Mouse (Mus musculus): ENCODE results near the gene Rbms2. TPM values are rescaled to one million over a fixed set of nuclear protein-coding genes. Genes with fewer than 3 reads are reported as not detected.
A peak's percentile ranks its signal among the peaks of the same experiment; 100 is the strongest.

Gene Rbms2
- polyA plus RNA-seq, 1 experiment from 2014 or later: 74.2 TPM

- ATAC-seq: no peak
- POLR2A ChIA-PET: no interaction called here
Measured at GRCm38 (mm10) chr10:128086391-128086790, 93.7 kb downstream of the Rbms2 start.

GRCm38 (mm10) chr10:128084160-128084559 lies 95.9 kb downstream of the Rbms2 start:
- CTCF ChIA-PET: no interaction called here
- DNase-seq (ENCODE audit: low read depth, low spot score): no peak
- no peaks in the 10 kb centered on the region for H3K27me3 ChIP-seq
- POLR2A ChIA-PET: interaction anchor here (0.9 to 2.2 kb wide), 9 partner anchors 8 to 127 kb away, joined by 3 to 20 read pairs (median 5); partner anchors contain the start of gene Baz2a
- ATAC-seq: no peak
- TF ChIP-seq CTCF (IDR thresholded peaks at IDR 0.05): no peak
- in situ Hi-C loops (cut with MboI; ENCODE audit: low pct_unique_long_range_greater_than_20kb): no loop called here

More at GRCm38 (mm10) chr10:128086391-128086790, 93.7 kb downstream of the Rbms2 start:
- no peak for DNase-seq (ENCODE audit: low read depth, low spot score)
- CTCF ChIA-PET: interaction anchor here (1.3 to 1.7 kb wide), 2 partner anchors 9 to 15 kb away, joined by 4 read pairs; no protein-coding TSS in a partner anchor
- H3K27me3 ChIP-seq: no peaks in the 10 kb centered on the region
- in situ Hi-C loops (cut with MboI; ENCODE audit: low pct_unique_long_range_greater_than_20kb): loop anchor here (5.0 kb wide), 1 partner anchor 101 kb away; no protein-coding TSS in a partner anchor
- no peak for TF ChIP-seq CTCF (IDR thresholded peaks at IDR 0.05)

- CTCF ChIA-PET: interaction anchor here (1.2 to 1.4 kb wide), 2 partner anchors 9 to 44 kb away, joined by 3 to 4 read pairs; no protein-coding TSS in a partner anchor
- no peaks in the 10 kb centered on the region for H3K27me3 ChIP-seq
- in situ Hi-C loops (cut with MboI; ENCODE audit: low pct_unique_long_range_greater_than_20kb): no loop called here
- DNase-seq (ENCODE audit: low read depth, low spot score) (no peak), ATAC-seq (no peak)
- POLR2A ChIA-PET: interaction anchor here (0.9 to 2.2 kb wide), 11 partner anchors 9 to 127 kb away, joined by 3 to 20 read pairs (median 5); partner anchors contain the start of gene Baz2a
- TF ChIP-seq CTCF (IDR thresholded peaks at IDR 0.05): no peak
Measured at GRCm38 (mm10) chr10:128083688-128084087, 96.4 kb downstream of the Rbms2 start.

- POLR2A ChIA-PET: interaction anchor here (0.6 to 2.2 kb wide), 12 partner anchors 9 to 128 kb away, joined by 3 to 20 read pairs (median 4); partner anchors contain the start of genes Baz2a and Naca
- DNase-seq (ENCODE audit: low read depth, low spot score) (peak; percentile 100), ATAC-seq (peak; percentile 97)
- no peak for TF ChIP-seq CTCF (IDR thresholded peaks at IDR 0.05)
- CTCF ChIA-PET: interaction anchor here (1.2 to 1.4 kb wide), 2 partner anchors 10 to 43 kb away, joined by 3 to 4 read pairs; no protein-coding TSS in a partner anchor
- in situ Hi-C loops (cut with MboI; ENCODE audit: low pct_unique_long_range_greater_than_20kb): no loop called here
- no peaks in the 10 kb centered on the region for H3K27me3 ChIP-seq
Measured at GRCm38 (mm10) chr10:128082880-128083421, 97.1 kb downstream of the Rbms2 start, which contains the start of gene Atp5b. Gene Atp5b, plus strand, starts transcription at chr10:128083273.

GRCm38 (mm10) chr10:128082477-128082808 lies 97.7 kb downstream of the Rbms2 start:
- no peaks in the 10 kb centered on the region for H3K27me3 ChIP-seq
- DNase-seq (ENCODE audit: low read depth, low spot score) (no peak), ATAC-seq (no peak)
- in situ Hi-C loops (cut with MboI; ENCODE audit: low pct_unique_long_range_greater_than_20kb): no loop called here
- ChIA-PET POLR2A (interaction anchor here (0.6 to 2.2 kb wide), 6 partner anchors 10 to 100 kb away, joined by 3 to 20 read pairs (median 5); partner anchors contain the start of genes Baz2a and Naca), CTCF (interaction anchor here (1.2 to 1.4 kb wide), 2 partner anchors 11 to 43 kb away, joined by 3 to 4 read pairs; no protein-coding TSS in a partner anchor)
- TF ChIP-seq CTCF (IDR thresholded peaks at IDR 0.05): no peak

- no peak for ATAC-seq
- ChIA-PET POLR2A (interaction anchor here (0.6 kb wide), 1 partner anchor 79 kb away, joined by 5 read pairs; no protein-coding TSS in a partner anchor), CTCF (no interaction called here)
- no peaks in the 10 kb centered on the region for H3K27me3 ChIP-seq
- TF ChIP-seq CTCF (IDR thresholded peaks at IDR 0.05): no peak
- no peak for DNase-seq (ENCODE audit: low read depth, low spot score)
- in situ Hi-C loops (cut with MboI; ENCODE audit: low pct_unique_long_range_greater_than_20kb): no loop called here
Measured at GRCm38 (mm10) chr10:128081807-128082476, 98.2 kb downstream of the Rbms2 start.

Other genes starting within 250 kb of the Rbms2 start
- not detected for gene Hsd17b6, start 172.7 kb downstream of the Rbms2 start, polyA plus RNA-seq (2021)
- gene Prim1, start 165.1 kb downstream of the Rbms2 start, polyA plus RNA-seq (2021): 28.4 TPM
- 764 TPM for gene Naca, start 144.7 kb downstream of the Rbms2 start, polyA plus RNA-seq (2021)
- gene Ptges3, start 121.3 kb downstream of the Rbms2 start, polyA plus RNA-seq (2021): 141 TPM
- gene Atp5b, start 97.0 kb downstream of the Rbms2 start, polyA plus RNA-seq (2021): 2,546 TPM
- gene Baz2a, start 88.7 kb downstream of the Rbms2 start, polyA plus RNA-seq (2021): 45.8 TPM
- gene Gls2, start 14.2 kb upstream of the Rbms2 start, polyA plus RNA-seq (2021): 1.6 TPM
- 13.8 TPM for gene Spryd4, start 31.5 kb upstream of the Rbms2 start, polyA plus RNA-seq (2021)
- gene Mip, start 45.5 kb upstream of the Rbms2 start, polyA plus RNA-seq (2021): 0.04 TPM
- 17.5 TPM for gene Timeless, start 51.8 kb upstream of the Rbms2 start, polyA plus RNA-seq (2021)
- 1.4 TPM for gene Apon, start 73.8 kb upstream of the Rbms2 start, polyA plus RNA-seq (2021)
- 0.10 TPM for gene Apof, start 88.4 kb upstream of the Rbms2 start, polyA plus RNA-seq (2021)
- 29.5 TPM for gene Stat2, start 90.3 kb upstream of the Rbms2 start, polyA plus RNA-seq (2021)
- 0.04 TPM for gene Il23a, start 118.5 kb upstream of the Rbms2 start, polyA plus RNA-seq (2021)
- gene Pan2, start 123.0 kb upstream of the Rbms2 start, polyA plus RNA-seq (2021): 20.3 TPM
- 200 TPM for gene Cnpy2, start 142.2 kb upstream of the Rbms2 start, polyA plus RNA-seq (2021)
- gene Cs, start 157.4 kb upstream of the Rbms2 start, polyA plus RNA-seq (2021): 279 TPM
- 34.5 TPM for gene Coq10a, start 188.7 kb upstream of the Rbms2 start, polyA plus RNA-seq (2021)
- gene Ankrd52, start 196.8 kb upstream of the Rbms2 start, polyA plus RNA-seq (2021): 55.9 TPM
- gene Slc39a5, start 220.9 kb upstream of the Rbms2 start, polyA plus RNA-seq (2021): 0.12 TPM
- gene Nabp2, start 231.2 kb upstream of the Rbms2 start, polyA plus RNA-seq (2021): 85.0 TPM
- gene Rnf41, start 231.4 kb upstream of the Rbms2 start, polyA plus RNA-seq (2021): 43.3 TPM